ENCODE assay signal across 20 mouse cellular contexts in genomic region chr12:74658406-74658805, GRCm38 (mm10).
"Had no signal": no experiment of that assay in that cellular context is flagged by ENCODE, and none has a peak within 500 bp of the region (broad histone marks: within the 10 kb centered on the region; RNA-seq: fewer than 3 reads in every experiment).

No protein-coding gene starts in this region.

- ATAC-seq: forebrain, embryonic 13.5 days; forebrain, embryonic 14.5 days; forebrain, embryonic 15.5 days; forebrain, embryonic 16.5 days; forebrain, postnatal 0 days had no signal

- DNase-seq: cerebellum, adult 8-10 months; cerebellum, adult 9-10 months; cerebellum, adult 9-11 months; cerebellum, postnatal 10 days; cerebellum, postnatal 14 days; cerebellum, postnatal 25 days; cerebellum, postnatal 36 days; embryo, embryonic 11 days; forebrain, postnatal 0 days; gastrocnemius, adult 2 months; gastrocnemius, postnatal 10 days; gastrocnemius, postnatal 14 days; gastrocnemius, postnatal 25 days; gastrocnemius, postnatal 36 days; heart, adult 18-20 months; heart, adult 2 months had no signal
